Mouse (Mus musculus) liver, embryonic 12.5 days (tissue): ENCODE data around the gene Stat1. TPM values are rescaled to one million over a fixed set of nuclear protein-coding genes. Genes with fewer than 3 reads are reported as not detected.
A peak's percentile ranks its signal among the peaks of the same experiment; 100 is the strongest.

Experiments
- ATAC-seq: fragments of 200-750 bp; cut with Nextera tagmentation; 2 replicates; pipeline ENCODE4 v1.8.0; 2017; ENCODE audit warnings: moderate number of reproducible peaks, mild to moderate bottlenecking, moderate library complexity
- H3K27ac ChIP-seq: fragments of 300-500 bp; sonication (generic); 2 replicates; pipeline ENCODE4 v1.5.1; 2016; ENCODE audit warnings: mild to moderate bottlenecking
- H3K27me3 ChIP-seq: fragments of 300-500 bp; sonication (generic); replicated peaks from 2 replicates; pipeline ENCODE4 v1.6.1; 2016; ENCODE audit warnings: mild to moderate bottlenecking, moderate library complexity
- H3K36me3 ChIP-seq: fragments of 300-500 bp; sonication (generic); 2 replicates; pipeline ENCODE4 v1.6.1; 2016; ENCODE audit warnings: mild to moderate bottlenecking, moderate library complexity
- H3K4me1 ChIP-seq: fragments of 300-500 bp; sonication (generic); 2 replicates; pipeline ENCODE4 v1.6.1; 2016
- H3K4me2 ChIP-seq: fragments of 300-500 bp; sonication (generic); 2 replicates; pipeline ENCODE4 v1.6.1; 2016; ENCODE audit warnings: mild to moderate bottlenecking, moderate library complexity
- H3K4me3 ChIP-seq: fragments of 300-500 bp; sonication (generic); 2 replicates; pipeline ENCODE4 v1.5.1; 2016; ENCODE audit warnings: mild to moderate bottlenecking, moderate library complexity
- H3K9ac ChIP-seq: fragments of 300-500 bp; sonication (generic); 2 replicates; pipeline ENCODE4 v1.6.1; 2016; ENCODE audit warnings: mild to moderate bottlenecking, moderate library complexity
- H3K9me3 ChIP-seq: fragments of 300-500 bp; sonication (generic); replicated peaks from 2 replicates; pipeline ENCODE4 v1.6.1; 2016; ENCODE audit warnings: mild to moderate bottlenecking, moderate library complexity
- WGBS: fragments of 180-500 bp; shearing (Covaris S2); methylation state at CpG from one replicate; pipeline ENCODE4 v1.1.7; 2016; ENCODE audit not compliant: insufficient replicate concordance; 5-methylcytosine and 5-hydroxymethylcytosine counted together
- polyA plus RNA-seq: library from polyadenylated mRNA; unstranded; fragments of >200 nt; fragmentation: Nextera tagmentation; extraction: Ambion mirVana; gene quantifications from 2 replicates; pipeline ENCODE4 v1.2.1, GENCODE M21; 2016

Gene Stat1
- polyA plus RNA-seq, 1 experiment from 2014 or later: 15.2 TPM

DNA sequence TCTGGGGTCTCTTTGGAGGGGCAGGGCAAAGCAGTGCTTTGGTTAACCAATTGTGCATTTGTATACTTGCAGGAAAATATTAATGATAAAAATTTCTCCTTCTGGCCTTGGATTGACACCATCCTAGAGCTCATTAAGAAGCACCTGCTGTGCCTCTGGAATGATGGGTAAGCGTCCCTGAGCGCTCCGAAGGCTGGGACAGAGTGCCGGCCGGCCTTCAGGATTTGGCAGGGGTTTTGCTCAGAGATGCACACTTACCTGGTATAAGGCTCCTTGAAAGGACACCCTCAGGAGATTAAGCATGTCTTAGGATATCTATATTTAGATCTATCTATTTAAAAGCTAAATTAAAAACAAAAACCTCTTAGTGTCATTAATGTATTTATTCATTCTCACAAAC lies 31.9 kb downstream of the Stat1 start:
- Histone ChIP-seq H3K36me3 (peaks cover 50% of the 10 kb centered on the region), H3K4me1 (peaks cover 21% of the 10 kb centered on the region), H3K9me3 (no peaks in the 10 kb centered on the region), H3K9ac (no peak overlapping the region), H3K27ac (peak overlapping the region; percentile 32; the same call in 1 of the 2 replicates), H3K4me3 (no peak overlapping the region), H3K4me2 (peak overlapping the region; percentile 52; the same call in 1 of the 2 replicates), H3K27me3 (no peaks in the 10 kb centered on the region)
- 84% methylated on average over 5 of the region's 5 CpGs for WGBS
- ATAC-seq: no peak

DNA sequence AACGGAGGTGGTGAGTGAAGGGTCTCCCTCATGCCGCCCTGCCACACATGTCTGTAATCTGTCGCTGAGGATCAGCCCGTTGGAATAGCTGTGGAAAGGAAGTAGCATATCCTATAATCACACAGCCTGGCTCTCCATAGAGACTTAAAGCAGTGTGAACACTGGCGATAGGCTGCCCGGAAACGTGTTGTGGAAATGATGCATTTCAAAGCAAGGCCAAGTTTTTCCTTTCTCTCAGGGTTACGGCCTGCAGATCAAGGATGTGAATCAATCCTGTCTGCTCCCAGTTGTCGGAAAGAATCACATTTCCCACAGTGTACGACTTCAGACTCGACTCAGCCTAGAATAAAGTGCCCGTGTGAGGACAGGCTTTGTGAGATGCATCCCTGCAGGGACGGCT lies 33.1 kb downstream of the Stat1 start:
- Histone ChIP-seq H3K27me3 (no peaks in the 10 kb centered on the region), H3K36me3 (peaks cover 62% of the 10 kb centered on the region)
- no peak for ATAC-seq

GRCm38 (mm10) chr1:52152936-52153335 lies 33.7 kb downstream of the Stat1 start:
- 69% methylated on average over 3 of the region's 3 CpGs for WGBS
- Histone ChIP-seq H3K9ac (no peak overlapping the region), H3K4me3 (no peak overlapping the region), H3K36me3 (peaks cover 62% of the 10 kb centered on the region), H3K27me3 (no peaks in the 10 kb centered on the region), H3K4me1 (peaks cover 21% of the 10 kb centered on the region), H3K9me3 (no peaks in the 10 kb centered on the region), H3K27ac (no peak overlapping the region), H3K4me2 (no peak overlapping the region)
- no peak for ATAC-seq

More for the DNA sequence above, 33.1 kb downstream of the Stat1 start:
- Histone ChIP-seq H3K4me3 (no peak overlapping the region), H3K4me1 (peaks cover 21% of the 10 kb centered on the region), H3K9ac (no peak overlapping the region), H3K27ac (no peak overlapping the region), H3K9me3 (no peaks in the 10 kb centered on the region), H3K4me2 (no peak overlapping the region)
- 77% methylated on average over 13 of the region's 13 CpGs for WGBS

DNA sequence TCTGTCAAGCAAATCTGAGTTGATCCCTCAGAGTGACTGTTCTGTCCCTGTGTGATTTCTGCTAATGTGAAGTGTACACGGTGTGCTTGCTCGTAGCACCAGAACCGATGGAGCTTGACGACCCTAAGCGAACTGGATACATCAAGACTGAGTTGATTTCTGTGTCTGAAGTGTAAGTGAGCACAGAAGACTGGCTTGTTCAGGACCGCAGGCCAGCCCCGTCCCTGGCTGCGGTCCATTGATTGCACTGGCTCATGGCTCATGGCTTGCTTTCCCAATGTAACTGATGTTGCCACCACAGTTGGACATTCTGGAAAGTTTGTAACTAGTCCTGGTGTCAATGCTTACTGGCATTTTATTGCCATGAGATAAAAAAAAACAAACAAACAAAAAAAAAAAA lies 35.6 kb downstream of the Stat1 start:
- Histone ChIP-seq H3K4me3 (no peak overlapping the region), H3K27me3 (no peaks in the 10 kb centered on the region), H3K27ac (no peak overlapping the region), H3K4me1 (peaks cover 13% of the 10 kb centered on the region), H3K36me3 (peaks cover 75% of the 10 kb centered on the region), H3K9ac (no peak overlapping the region), H3K9me3 (no peaks in the 10 kb centered on the region), H3K4me2 (no peak overlapping the region)
- no peak for ATAC-seq
- WGBS: 90% methylated on average over 8 of the region's 8 CpGs

GRCm38 (mm10) chr1:52156351-52156750 lies 37.1 kb downstream of the Stat1 start:
- 89% methylated on average over 10 of the region's 10 CpGs for WGBS
- Histone ChIP-seq H3K4me1 (no peaks in the 10 kb centered on the region), H3K27ac (no peak overlapping the region), H3K27me3 (no peaks in the 10 kb centered on the region), H3K36me3 (peaks cover 76% of the 10 kb centered on the region), H3K9ac (no peak overlapping the region), H3K4me2 (no peak overlapping the region), H3K9me3 (no peaks in the 10 kb centered on the region), H3K4me3 (no peak overlapping the region)
- no peak for ATAC-seq

DNA sequence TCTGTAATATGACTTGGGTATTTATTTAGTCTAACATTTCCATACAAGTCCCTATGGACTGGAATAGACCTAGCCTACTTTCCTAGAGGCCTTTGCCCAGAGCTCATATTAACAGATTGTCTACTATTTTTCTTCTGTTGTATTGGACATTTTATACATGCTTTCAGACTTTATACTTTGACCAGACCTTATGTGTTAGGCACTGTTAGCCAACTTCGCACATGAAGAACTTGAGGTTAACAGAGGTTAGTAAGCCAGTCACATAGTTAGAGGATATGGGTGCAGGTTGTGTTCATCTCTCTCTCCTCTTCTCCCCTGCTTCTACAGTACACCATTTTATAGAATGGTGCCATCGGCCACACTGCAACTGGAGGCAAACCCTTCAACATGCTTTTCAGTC lies 38.8 kb downstream of the Stat1 start:
- H3K36me3 ChIP-seq: peaks cover 74% of the 10 kb centered on the region
- WGBS: 87% methylated on average over 2 of the region's 2 CpGs
- ATAC-seq: no peak

GRCm38 (mm10) chr1:52158490-52159381 lies 39.5 kb downstream of the Stat1 start:
- H3K9me3 ChIP-seq: no peaks in the 10 kb centered on the region
- H3K4me2 ChIP-seq: no peak overlapping the region
- H3K4me3 ChIP-seq: no peak overlapping the region
- peaks cover 72% of the 10 kb centered on the region for H3K36me3 ChIP-seq
- 78% methylated on average over 17 of the region's 17 CpGs for WGBS
- no peak overlapping the region for H3K9ac ChIP-seq
- H3K27me3 ChIP-seq: no peaks in the 10 kb centered on the region
- no peak for ATAC-seq
- H3K4me1 ChIP-seq: no peaks in the 10 kb centered on the region
- no peak overlapping the region for H3K27ac ChIP-seq

More for the DNA sequence above, 38.8 kb downstream of the Stat1 start:
- no peak overlapping the region for H3K27ac ChIP-seq
- no peaks in the 10 kb centered on the region for H3K9me3 ChIP-seq
- H3K4me1 ChIP-seq: no peaks in the 10 kb centered on the region
- H3K4me2 ChIP-seq: no peak overlapping the region
- no peaks in the 10 kb centered on the region for H3K27me3 ChIP-seq
- no peak overlapping the region for H3K4me3 ChIP-seq
- no peak overlapping the region for H3K9ac ChIP-seq

- no peaks in the 10 kb centered on the region for H3K9me3 ChIP-seq
- H3K4me2 ChIP-seq: no peak overlapping the region
- 83% methylated on average over 8 of the region's 8 CpGs for WGBS
- no peaks in the 10 kb centered on the region for H3K27me3 ChIP-seq
- no peak for ATAC-seq
- H3K9ac ChIP-seq: no peak overlapping the region
- no peak overlapping the region for H3K4me3 ChIP-seq
- peaks cover 58% of the 10 kb centered on the region for H3K36me3 ChIP-seq
- no peak overlapping the region for H3K27ac ChIP-seq
- H3K4me1 ChIP-seq: no peaks in the 10 kb centered on the region
Observed at GRCm38 (mm10) chr1:52161151-52161550, 41.9 kb downstream of the Stat1 start.

GRCm38 (mm10) chr1:52163707-52164457 lies 44.6 kb downstream of the Stat1 start:
- H3K4me1 ChIP-seq: no peaks in the 10 kb centered on the region
- H3K4me3 ChIP-seq: no peak overlapping the region
- no peak for ATAC-seq
- no peak overlapping the region for H3K27ac ChIP-seq
- no peaks in the 10 kb centered on the region for H3K27me3 ChIP-seq
- no peak overlapping the region for H3K4me2 ChIP-seq
- peaks cover 33% of the 10 kb centered on the region for H3K36me3 ChIP-seq
- H3K9me3 ChIP-seq: no peaks in the 10 kb centered on the region
- H3K9ac ChIP-seq: no peak overlapping the region
- WGBS: 82% methylated on average over 5 of the region's 5 CpGs

DNA sequence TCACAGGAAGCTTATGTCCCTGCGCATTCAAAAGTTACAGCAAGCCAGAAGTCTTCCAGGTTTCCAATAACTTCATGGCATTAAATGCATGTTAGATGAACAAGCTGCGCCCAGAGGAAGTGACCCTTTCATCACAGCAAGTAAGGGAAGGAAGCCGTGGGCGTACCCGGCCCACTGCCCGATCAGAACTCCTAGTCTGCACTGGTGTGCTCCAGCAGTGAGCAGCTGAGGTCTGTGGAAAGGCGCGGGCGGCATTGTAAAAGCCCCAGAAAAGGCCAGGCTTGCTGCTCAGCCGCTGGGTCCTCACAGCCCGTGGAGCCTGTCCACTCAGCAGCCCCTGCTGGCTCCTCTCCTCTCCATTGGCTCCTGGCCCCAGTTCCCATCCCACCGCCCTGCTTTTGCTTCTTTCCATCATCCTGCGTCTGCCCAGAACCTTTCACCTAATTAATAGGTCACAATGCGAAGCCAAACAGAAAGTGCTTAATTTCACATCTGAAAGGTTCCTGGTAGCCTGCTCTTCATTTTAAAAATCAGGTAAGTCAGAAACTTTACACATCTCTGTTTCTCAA lies 47.5 kb downstream of the Stat1 start:
- Histone ChIP-seq H3K9ac (no peak overlapping the region), H3K27me3 (no peaks in the 10 kb centered on the region), H3K9me3 (no peaks in the 10 kb centered on the region), H3K4me3 (no peak overlapping the region), H3K27ac (no peak overlapping the region), H3K36me3 (peaks cover 14% of the 10 kb centered on the region), H3K4me2 (no peak overlapping the region), H3K4me1 (peaks cover 18% of the 10 kb centered on the region; the same call in 1 of the 2 replicates)
- WGBS: 50% methylated on average over 14 of the region's 14 CpGs
- no peak for ATAC-seq

GRCm38 (mm10) chr1:52170057-52170456 lies 50.8 kb downstream of the Stat1 start:
- WGBS: 9% methylated on average over 3 of the region's 3 CpGs
- Histone ChIP-seq H3K4me2 (no peak overlapping the region), H3K36me3 (peaks cover 3% of the 10 kb centered on the region; the same call in 1 of the 2 replicates), H3K27ac (no peak overlapping the region), H3K4me1 (peaks cover 19% of the 10 kb centered on the region; the same call in 1 of the 2 replicates), H3K27me3 (no peaks in the 10 kb centered on the region), H3K9me3 (no peaks in the 10 kb centered on the region), H3K4me3 (no peak overlapping the region), H3K9ac (no peak overlapping the region)
- peak; percentile 47; the same call in 1 of the 2 replicates for ATAC-seq

- peaks cover 19% of the 10 kb centered on the region; the same call in 1 of the 2 replicates for H3K4me1 ChIP-seq
- no peak overlapping the region for H3K4me3 ChIP-seq
- peaks cover 1% of the 10 kb centered on the region; the same call in 1 of the 2 replicates for H3K36me3 ChIP-seq
- H3K9ac ChIP-seq: no peak overlapping the region
- no peak overlapping the region for H3K4me2 ChIP-seq
- no peaks in the 10 kb centered on the region for H3K27me3 ChIP-seq
- H3K9me3 ChIP-seq: no peaks in the 10 kb centered on the region
- ATAC-seq: no peak
- H3K27ac ChIP-seq: no peak overlapping the region
- 62% methylated on average over 7 of the region's 7 CpGs for WGBS
Observed at GRCm38 (mm10) chr1:52170747-52171146, 51.5 kb downstream of the Stat1 start.
